In the genomic region with DNA sequence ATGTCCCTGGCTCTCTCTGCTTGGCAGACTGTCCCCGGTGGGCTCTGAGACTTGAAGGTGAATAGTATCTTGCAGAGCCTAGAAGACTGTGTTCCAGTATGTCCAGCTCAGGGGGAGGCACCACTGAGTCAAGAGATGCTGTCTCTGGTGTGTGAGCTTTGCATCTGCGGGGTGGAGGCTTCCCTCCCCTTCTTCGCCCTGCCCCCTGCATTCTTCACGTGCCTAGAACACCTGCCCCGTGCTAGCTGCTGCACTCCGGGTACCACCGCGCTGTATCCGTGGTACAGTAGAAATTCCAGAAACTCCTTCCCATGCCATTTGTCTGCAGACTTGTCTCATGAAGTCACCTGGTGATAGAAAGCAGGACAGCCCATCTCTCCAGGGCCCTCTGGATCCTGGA, we compare ENCODE assay signal across 26 mouse cellular contexts.
DNase-seq lines count a peak whose midpoint lies in the region; ATAC-seq and TF ChIP-seq lines count a peak whose summit lies in the region.
"Had no signal": no experiment of that assay in that cellular context is flagged by ENCODE, and none has a peak within 500 bp of the region (broad histone marks: within the 10 kb centered on the region; RNA-seq: fewer than 3 reads in every experiment).

No protein-coding gene starts in this region.

- no peak for DNase-seq in embryonic facial prominence, embryonic 11.5 days (ENCODE audit: low spot score)
- no peak for DNase-seq in embryonic facial prominence, embryonic 10.5 days (ENCODE audit: low spot score)
- no peak for DNase-seq in stomach, postnatal 0 days (ENCODE audit: low spot score)
- DNase-seq in limb, embryonic 10.5 days (ENCODE audit: low spot score), result no peak
- DNase-seq in layer of hippocampus, adult 8-10 months (ENCODE audit: low spot score in 2 of 2), result no peak
- DNase-seq in adrenal gland, adult 2 months, result no peak
- DNase-seq in midbrain, embryonic 11.5 days (ENCODE audit: low spot score, missing footprints), result no peak
- DNase-seq: adrenal gland, postnatal 10 days; adrenal gland, postnatal 36 days; cerebellum, adult 18-20 months; cerebellum, adult 9-10 months; cerebellum, postnatal 14 days; forebrain, postnatal 0 days; gastrocnemius, adult 2 months; gastrocnemius, postnatal 25 days; heart, adult 2 months; heart, postnatal 14 days; heart, postnatal 4 days had no signal

- WGBS in embryonic facial prominence, embryonic 11.5 days, result 70% methylated on average over 9 of the region's 9 CpGs
- WGBS in embryonic facial prominence, embryonic 10.5 days, result 83% methylated on average over 9 of the region's 9 CpGs
- WGBS in stomach, embryonic 15.5 days, result 34% methylated on average over 9 of the region's 9 CpGs
- 42% methylated on average over 9 of the region's 9 CpGs for WGBS in stomach, postnatal 0 days
- WGBS in limb, embryonic 10.5 days, result 70% methylated on average over 9 of the region's 9 CpGs
- WGBS in midbrain, embryonic 11.5 days, result 81% methylated on average over 9 of the region's 9 CpGs

- TF ChIP-seq CTCF in stomach, postnatal 0 days (IDR thresholded peaks at IDR 0.05; ENCODE audit: low read depth), result no peak

- H3K36me3 ChIP-seq in embryonic facial prominence, embryonic 11.5 days (replicated peaks; ENCODE audit: control insufficient read depth, insufficient read depth, low read depth, low read length), result no peaks in the 10 kb centered on the region
- no peaks in the 10 kb centered on the region for H3K36me3 ChIP-seq in embryonic facial prominence, embryonic 10.5 days (replicated peaks)
- no peaks in the 10 kb centered on the region for H3K36me3 ChIP-seq in stomach, embryonic 15.5 days
- H3K36me3 ChIP-seq in stomach, postnatal 0 days (ENCODE audit: control insufficient read depth, insufficient read depth, low read length), result no peaks in the 10 kb centered on the region
- no peaks in the 10 kb centered on the region for H3K36me3 ChIP-seq in limb, embryonic 10.5 days
- no peaks in the 10 kb centered on the region for H3K36me3 ChIP-seq in midbrain, embryonic 11.5 days (ENCODE audit: control insufficient read depth, insufficient read depth, low read length)
- H3K36me3 ChIP-seq: embryonic facial prominence, embryonic 15.5 days; heart, embryonic 10.5 days; heart, embryonic 13.5 days had no signal

- H3K4me1 ChIP-seq in embryonic facial prominence, embryonic 11.5 days (ENCODE audit: control insufficient read depth, insufficient read depth, low read length), result no peaks in the 10 kb centered on the region
- H3K4me1 ChIP-seq in embryonic facial prominence, embryonic 10.5 days, result peaks cover 50% of the 10 kb centered on the region
- peaks cover 16% of the 10 kb centered on the region for H3K4me1 ChIP-seq in stomach, embryonic 15.5 days
- no peaks in the 10 kb centered on the region for H3K4me1 ChIP-seq in stomach, postnatal 0 days (replicated peaks; ENCODE audit: control insufficient read depth, insufficient read depth)
- peaks cover 59% of the 10 kb centered on the region for H3K4me1 ChIP-seq in limb, embryonic 10.5 days
- H3K4me1 ChIP-seq in midbrain, embryonic 11.5 days (ENCODE audit: control insufficient read depth, insufficient read depth, low read length), result peaks cover 5% of the 10 kb centered on the region; the same call in 1 of the 2 replicates

- no peak overlapping the region for H3K27ac ChIP-seq in embryonic facial prominence, embryonic 11.5 days (replicated peaks; ENCODE audit: low read depth, low read length)
- H3K27ac ChIP-seq in embryonic facial prominence, embryonic 10.5 days (replicated peaks), result no peak overlapping the region
- no peak overlapping the region for H3K27ac ChIP-seq in stomach, embryonic 15.5 days
- H3K27ac ChIP-seq in stomach, postnatal 0 days (replicated peaks), result no peak overlapping the region
- H3K27ac ChIP-seq in limb, embryonic 10.5 days, result 0 out of 2 replicates have a peak overlapping the region, but pooled peaks have one; percentile 10
- no peak overlapping the region for H3K27ac ChIP-seq in midbrain, embryonic 11.5 days (ENCODE audit: low read depth, low read length)
- H3K27ac ChIP-seq: embryonic facial prominence, embryonic 15.5 days; gastrocnemius, adult 2 months; heart, adult 2 months; heart, embryonic 10.5 days; heart, embryonic 13.5 days; hindbrain, embryonic 14.5 days; hindbrain, postnatal 0 days had no signal

- no peak for TF ChIP-seq EP300 in stomach, postnatal 0 days (optimal IDR thresholded peaks at IDR 0.05)

- no peak overlapping the region for H3K9ac ChIP-seq in embryonic facial prominence, embryonic 11.5 days (replicated peaks; ENCODE audit: low read length)
- no peak overlapping the region for H3K9ac ChIP-seq in stomach, embryonic 15.5 days
- H3K9ac ChIP-seq in stomach, postnatal 0 days (ENCODE audit: low read length), result no peak overlapping the region
- no peak overlapping the region for H3K9ac ChIP-seq in midbrain, embryonic 11.5 days (ENCODE audit: low read length)
- H3K9ac ChIP-seq: embryonic facial prominence, embryonic 15.5 days; forebrain, postnatal 0 days; heart, embryonic 13.5 days; hindbrain, embryonic 14.5 days had no signal

- 0 out of 2 replicates have a peak, but pooled peaks have one; percentile 35 for ATAC-seq in embryonic facial prominence, embryonic 11.5 days (replicated peaks; ENCODE audit: insufficient number of reproducible peaks, low FRiP score, low TSS enrichment, low read depth)
- peak; percentile 8; the same call in 1 of the 2 replicates for ATAC-seq in stomach, embryonic 15.5 days (ENCODE audit: insufficient read depth, low FRiP score, low read depth)
- ATAC-seq in stomach, postnatal 0 days (ENCODE audit: low FRiP score, low TSS enrichment), result no peak
- ATAC-seq in midbrain, embryonic 11.5 days (ENCODE audit: low FRiP score), result no peak
- ATAC-seq: activated CD4-positive, CD25-positive, alpha-beta regulatory T cell, adult 4 months; forebrain, embryonic 14.5 days; forebrain, postnatal 0 days; hindbrain, postnatal 0 days had no signal

- H3K4me2 ChIP-seq in embryonic facial prominence, embryonic 11.5 days (ENCODE audit: low read depth, low read length), result no peak overlapping the region
- H3K4me2 ChIP-seq in stomach, embryonic 15.5 days, result no peak overlapping the region
- no peak overlapping the region for H3K4me2 ChIP-seq in stomach, postnatal 0 days (replicated peaks; ENCODE audit: low read depth)
- no peak overlapping the region for H3K4me2 ChIP-seq in midbrain, embryonic 11.5 days
- H3K4me2 ChIP-seq: embryonic facial prominence, embryonic 15.5 days; heart, embryonic 13.5 days; hindbrain, embryonic 14.5 days had no signal

- no peaks in the 10 kb centered on the region for H3K27me3 ChIP-seq in embryonic facial prominence, embryonic 11.5 days (ENCODE audit: control insufficient read depth, insufficient read depth, low read length)
- peaks cover 67% of the 10 kb centered on the region for H3K27me3 ChIP-seq in embryonic facial prominence, embryonic 10.5 days (replicated peaks; ENCODE audit: low read depth, poor library complexity, severe bottlenecking)
- no peaks in the 10 kb centered on the region for H3K27me3 ChIP-seq in stomach, embryonic 15.5 days (replicated peaks)
- H3K27me3 ChIP-seq in stomach, postnatal 0 days (ENCODE audit: control insufficient read depth, insufficient read depth, low read length), result no peaks in the 10 kb centered on the region
- H3K27me3 ChIP-seq in limb, embryonic 10.5 days (ENCODE audit: low read depth, poor library complexity, severe bottlenecking), result peaks cover 57% of the 10 kb centered on the region
- no peaks in the 10 kb centered on the region for H3K27me3 ChIP-seq in midbrain, embryonic 11.5 days (ENCODE audit: control insufficient read depth, insufficient read depth, low read length)
- H3K27me3 ChIP-seq: embryonic facial prominence, embryonic 15.5 days had no signal

- H3K4me3 ChIP-seq in embryonic facial prominence, embryonic 11.5 days (ENCODE audit: low read depth, low read length), result no peak overlapping the region
- no peak overlapping the region for H3K4me3 ChIP-seq in embryonic facial prominence, embryonic 10.5 days
- H3K4me3 ChIP-seq in stomach, embryonic 15.5 days (replicated peaks), result no peak overlapping the region
- H3K4me3 ChIP-seq in stomach, postnatal 0 days (ENCODE audit: low read depth, low read length), result no peak overlapping the region
- no peak overlapping the region for H3K4me3 ChIP-seq in limb, embryonic 10.5 days
- H3K4me3 ChIP-seq in midbrain, embryonic 11.5 days (ENCODE audit: low read depth, low read length), result no peak overlapping the region
- H3K4me3 ChIP-seq: embryonic facial prominence, embryonic 15.5 days; gastrocnemius, adult 2 months; heart, adult 2 months; heart, embryonic 10.5 days; heart, embryonic 13.5 days had no signal

- no peaks in the 10 kb centered on the region for H3K9me3 ChIP-seq in embryonic facial prominence, embryonic 11.5 days (replicated peaks; ENCODE audit: control insufficient read depth, low read length)
- no peaks in the 10 kb centered on the region for H3K9me3 ChIP-seq in embryonic facial prominence, embryonic 10.5 days
- H3K9me3 ChIP-seq in stomach, embryonic 15.5 days, result no peaks in the 10 kb centered on the region
- H3K9me3 ChIP-seq in stomach, postnatal 0 days (ENCODE audit: control insufficient read depth, low read length), result no peaks in the 10 kb centered on the region
- H3K9me3 ChIP-seq in limb, embryonic 10.5 days (replicated peaks), result no peaks in the 10 kb centered on the region
- no peaks in the 10 kb centered on the region for H3K9me3 ChIP-seq in midbrain, embryonic 11.5 days (ENCODE audit: control insufficient read depth, low read length)
- H3K9me3 ChIP-seq: embryonic facial prominence, embryonic 15.5 days; heart, embryonic 10.5 days; heart, embryonic 13.5 days had no signal

Comparison
In these comparisons a context has a peak if more than half of its experiments do, and no peak if none do; other contexts are left out.
1. ATAC-seq: peak in embryonic facial prominence, embryonic 11.5 days (single experiment) and stomach, embryonic 15.5 days (single experiment); none in stomach, postnatal 0 days (single experiment) and midbrain, embryonic 11.5 days (single experiment).